Mouse (Mus musculus) MN1 (cell line): Measurements from ENCODE around the gene Agfg1.

Source experiments
- DNase-seq: peaks from one replicate; pipeline ENCODE4 v3.0.0-alpha.2; 2016; ENCODE audit warnings: low spot score

Gene Agfg1

GRCm38 (mm10) chr1:82839296-82839613, at the start of gene Agfg1:
TSS of gene Agfg1 (plus strand) at chr1:82839483.
- DNase-seq, result peak; percentile 92

GRCm38 (mm10) chr1:82791105-82791504, 48.2 kb upstream of the Agfg1 start:
- DNase-seq, result no peak

- no peak for DNase-seq
Measured at GRCm38 (mm10) chr1:82792238-82792637, 47.0 kb upstream of the Agfg1 start.

- no peak for DNase-seq
Measured at GRCm38 (mm10) chr1:82793110-82793509, 46.2 kb upstream of the Agfg1 start.

GRCm38 (mm10) chr1:82793986-82794385, 45.3 kb upstream of the Agfg1 start:
- DNase-seq, result no peak

GRCm38 (mm10) chr1:82795211-82795610, 44.1 kb upstream of the Agfg1 start:
- no peak for DNase-seq

GRCm38 (mm10) chr1:82795702-82796443, 43.4 kb upstream of the Agfg1 start:
- DNase-seq, result no peak

- DNase-seq, result no peak
Measured at GRCm38 (mm10) chr1:82797088-82797487, 42.2 kb upstream of the Agfg1 start.

- DNase-seq, result no peak
Measured at GRCm38 (mm10) chr1:82798304-82798703, 41.0 kb upstream of the Agfg1 start.

- no peak for DNase-seq
Measured at GRCm38 (mm10) chr1:82798922-82799321, 40.4 kb upstream of the Agfg1 start.

- DNase-seq, result no peak
Measured at GRCm38 (mm10) chr1:82801105-82801783, 38.0 kb upstream of the Agfg1 start.

- no peak for DNase-seq
Measured at GRCm38 (mm10) chr1:82803608-82804007, 35.7 kb upstream of the Agfg1 start.

GRCm38 (mm10) chr1:82804059-82804458, 35.2 kb upstream of the Agfg1 start:
- no peak for DNase-seq

- no peak for DNase-seq
Measured at GRCm38 (mm10) chr1:82806391-82806790, 32.9 kb upstream of the Agfg1 start.

GRCm38 (mm10) chr1:82807206-82807605, 32.1 kb upstream of the Agfg1 start:
- DNase-seq, result no peak

- DNase-seq, result no peak
Measured at GRCm38 (mm10) chr1:82808564-82808963, 30.7 kb upstream of the Agfg1 start.

- DNase-seq, result no peak
Measured at GRCm38 (mm10) chr1:82811766-82812165, 27.5 kb upstream of the Agfg1 start.

GRCm38 (mm10) chr1:82815941-82816716, 23.2 kb upstream of the Agfg1 start:
- no peak for DNase-seq

GRCm38 (mm10) chr1:82819366-82819765, 19.9 kb upstream of the Agfg1 start:
- no peak for DNase-seq

- DNase-seq, result no peak
Measured at GRCm38 (mm10) chr1:82820179-82820578, 19.1 kb upstream of the Agfg1 start.

GRCm38 (mm10) chr1:82820626-82821186, 18.6 kb upstream of the Agfg1 start:
- no peak for DNase-seq

- no peak for DNase-seq
Measured at GRCm38 (mm10) chr1:82821846-82822245, 17.4 kb upstream of the Agfg1 start.

- no peak for DNase-seq
Measured at GRCm38 (mm10) chr1:82824147-82824546, 15.1 kb upstream of the Agfg1 start.
